Mouse (Mus musculus) intestine, embryonic 16.5 days (tissue): ENCODE data around the gene Med7. TPM values are rescaled to one million over a fixed set of nuclear protein-coding genes. Genes with fewer than 3 reads are reported as not detected.
A peak's percentile ranks its signal among the peaks of the same experiment; 100 is the strongest.

Experiments used
- ATAC-seq: fragments of 200-750 bp; cut with Nextera tagmentation; 2 replicates; pipeline ENCODE4 v1.8.0; 2017; ENCODE audit warnings: moderate TSS enrichment, moderate library complexity
- H3K27ac ChIP-seq: fragments of 300-500 bp; sonication (generic); 2 replicates; pipeline ENCODE4 v1.5.1; 2014; ENCODE audit warnings: mild to moderate bottlenecking, low read length
- H3K27me3 ChIP-seq: fragments of 300-500 bp; sonication (generic); replicated peaks from 2 replicates; pipeline ENCODE4 v1.6.1; 2014; ENCODE audit warnings: low read length, control low read depth, mixed read lengths; ENCODE audit not compliant: control insufficient read depth, insufficient read depth
- H3K36me3 ChIP-seq: fragments of 300-500 bp; sonication (generic); 2 replicates; pipeline ENCODE4 v1.6.1; 2014; ENCODE audit warnings: low read length, control low read depth; ENCODE audit not compliant: control insufficient read depth, insufficient read depth
- H3K4me1 ChIP-seq: fragments of 300-500 bp; sonication (generic); 2 replicates; pipeline ENCODE4 v1.6.1; 2014; ENCODE audit warnings: low read length, control low read depth, mixed read lengths; ENCODE audit not compliant: control insufficient read depth, insufficient read depth
- H3K4me2 ChIP-seq: fragments of 300-500 bp; sonication (generic); 2 replicates; pipeline ENCODE4 v1.6.1; 2014; ENCODE audit warnings: low read depth, low read length, control low read depth
- H3K4me3 ChIP-seq: fragments of 300-500 bp; sonication (generic); 2 replicates; pipeline ENCODE4 v1.5.1; 2014; ENCODE audit warnings: mild to moderate bottlenecking, low read length
- H3K9ac ChIP-seq: fragments of 300-500 bp; sonication (generic); 2 replicates; pipeline ENCODE4 v1.6.1; 2014; ENCODE audit warnings: low read depth, low read length
- H3K9me3 ChIP-seq: fragments of 300-500 bp; sonication (generic); 2 replicates; pipeline ENCODE4 v1.6.1; 2016; ENCODE audit warnings: low read length, control low read depth; ENCODE audit not compliant: control insufficient read depth
- WGBS: fragments of 180-500 bp; shearing (Covaris S2); extraction: QIAGEN DNeasy Blood & Tissue Kit; methylation state at CpG from one replicate; pipeline ENCODE4 v1.1.7; 2014; 5-methylcytosine and 5-hydroxymethylcytosine counted together
- polyA plus RNA-seq: library from polyadenylated mRNA; unstranded; fragments of >200 nt; fragmentation: Nextera tagmentation; extraction: Ambion mirVana; gene quantifications from 2 replicates; pipeline ENCODE4 v1.2.1, GENCODE M21; 2015

The Med7 gene
- 50.8 and 52.0 TPM in 2 replicates for polyA plus RNA-seq

DNA sequence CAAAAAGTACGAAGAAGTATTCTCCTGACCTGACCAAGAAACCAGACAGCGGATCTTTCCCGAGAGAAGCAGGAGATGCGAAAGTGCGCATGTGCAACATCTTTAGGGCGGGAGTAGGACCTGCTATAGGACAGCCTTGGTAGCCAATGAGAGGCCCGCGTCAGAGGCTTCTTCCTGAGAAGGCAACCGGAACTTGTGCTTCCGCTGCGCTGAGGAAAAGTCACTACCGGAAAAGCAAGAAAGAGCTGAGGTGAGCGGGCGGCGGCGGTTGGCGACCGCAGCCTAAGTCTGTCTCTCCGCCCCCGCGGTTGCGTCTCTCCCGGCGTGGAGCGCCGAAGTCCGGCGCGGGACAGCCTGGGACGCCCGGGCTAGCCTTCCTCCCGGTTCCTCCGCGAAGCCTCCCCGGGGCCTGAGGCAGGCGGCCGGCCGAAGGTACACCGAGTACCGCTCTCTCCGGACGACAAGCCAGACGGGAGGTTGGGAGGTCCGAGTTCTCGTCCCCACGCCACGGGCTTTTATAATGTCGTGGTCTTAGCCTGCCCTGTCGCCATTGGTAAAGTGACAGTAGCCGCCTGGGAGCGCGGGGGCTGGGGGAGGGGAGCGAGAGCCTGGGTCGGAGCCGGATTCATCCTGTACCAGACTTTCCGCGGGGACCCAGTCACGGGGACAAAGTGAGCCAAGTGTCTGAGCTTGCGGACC is at the start of gene Med7:
Gene Med7 (plus strand): TSS at position 166 of the 699 bp plus-strand sequence.
- no peaks in the 10 kb centered on the region for H3K9me3 ChIP-seq
- peaks cover 7% of the 10 kb centered on the region; the same call in 1 of the 2 replicates for H3K36me3 ChIP-seq
- no peaks in the 10 kb centered on the region for H3K27me3 ChIP-seq
- H3K9ac ChIP-seq = peak within 1 kb of the TSS; percentile 98
- peak within 1 kb of the TSS; percentile 96 for H3K4me3 ChIP-seq
- under 1% methylated on average over 59 of the region's 59 CpGs for WGBS
- peaks cover 6% of the 10 kb centered on the region for H3K4me1 ChIP-seq
- ATAC-seq = peak; percentile 99
- H3K4me2 ChIP-seq = peak within 1 kb of the TSS; percentile 91
- H3K27ac ChIP-seq = peak within 1 kb of the TSS; percentile 97

DNA sequence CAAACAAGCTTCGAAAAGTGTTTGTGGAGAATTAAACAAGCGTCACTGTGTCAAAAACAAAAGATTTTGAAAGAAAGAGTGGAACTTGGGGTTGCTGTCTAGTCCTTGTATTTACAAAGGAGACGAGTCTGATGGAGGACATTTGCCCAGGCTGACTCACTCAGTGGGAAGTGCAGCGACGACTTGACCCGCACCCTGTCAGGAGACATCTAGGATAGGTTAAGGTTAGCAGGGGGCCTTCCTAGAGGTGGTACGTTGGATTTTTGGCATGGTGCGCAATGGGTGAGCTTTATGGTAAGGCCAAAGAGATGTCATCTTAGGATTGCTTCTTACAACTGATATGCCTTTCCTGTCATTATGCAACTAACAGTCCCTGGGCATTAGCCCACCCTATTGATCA is 49.7 kb upstream of the Med7 start:
- H3K36me3 ChIP-seq = no peaks in the 10 kb centered on the region
- WGBS = 84% methylated on average over 8 of the region's 8 CpGs
- H3K4me2 ChIP-seq = no peak overlapping the region
- H3K27me3 ChIP-seq = no peaks in the 10 kb centered on the region
- no peaks in the 10 kb centered on the region for H3K4me1 ChIP-seq
- no peak overlapping the region for H3K27ac ChIP-seq
- H3K4me3 ChIP-seq = no peak overlapping the region
- ATAC-seq = no peak
- no peaks in the 10 kb centered on the region for H3K9me3 ChIP-seq
- H3K9ac ChIP-seq = no peak overlapping the region

DNA sequence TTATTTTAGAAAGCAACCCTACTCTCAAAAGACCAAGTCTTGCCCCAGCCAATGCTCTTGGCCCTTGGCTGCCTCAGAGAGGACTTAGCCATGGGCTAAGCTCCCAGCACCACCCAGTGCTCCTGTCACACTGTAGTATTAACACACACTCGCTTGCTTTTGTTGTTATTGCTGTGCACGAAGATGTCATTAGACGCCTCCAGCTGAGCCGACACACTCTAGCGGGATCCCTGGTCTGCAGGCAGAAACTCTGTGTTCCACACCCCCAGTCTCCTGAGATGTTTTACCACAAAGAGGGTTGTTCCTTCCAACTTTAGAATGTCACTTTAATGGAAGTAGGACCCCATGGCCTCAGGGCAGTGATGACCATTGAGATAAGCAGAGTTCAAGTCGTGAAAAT is 48.3 kb upstream of the Med7 start:
- H3K4me2 ChIP-seq = no peak overlapping the region
- no peaks in the 10 kb centered on the region for H3K9me3 ChIP-seq
- no peaks in the 10 kb centered on the region for H3K27me3 ChIP-seq
- 70% methylated on average over 6 of the region's 6 CpGs for WGBS
- H3K36me3 ChIP-seq = no peaks in the 10 kb centered on the region
- no peaks in the 10 kb centered on the region for H3K4me1 ChIP-seq
- no peak overlapping the region for H3K4me3 ChIP-seq
- H3K27ac ChIP-seq = no peak overlapping the region
- H3K9ac ChIP-seq = no peak overlapping the region
- ATAC-seq = no peak

- Histone ChIP-seq H3K9me3 (no peaks in the 10 kb centered on the region), H3K9ac (no peak within 1 kb of the TSS), H3K27me3 (no peaks in the 10 kb centered on the region), H3K4me3 (no peak within 1 kb of the TSS), H3K27ac (no peak within 1 kb of the TSS), H3K36me3 (no peaks in the 10 kb centered on the region), H3K4me1 (no peaks in the 10 kb centered on the region), H3K4me2 (no peak within 1 kb of the TSS)
- WGBS = 80% methylated on average over 13 of the region's 13 CpGs
- no peak for ATAC-seq
Measured at GRCm38 (mm10) chr11:46389336-46390117, 47.2 kb upstream of the Med7 start, which contains the start of gene Itk. Itk (minus strand) TSS chr11:46389515.

DNA sequence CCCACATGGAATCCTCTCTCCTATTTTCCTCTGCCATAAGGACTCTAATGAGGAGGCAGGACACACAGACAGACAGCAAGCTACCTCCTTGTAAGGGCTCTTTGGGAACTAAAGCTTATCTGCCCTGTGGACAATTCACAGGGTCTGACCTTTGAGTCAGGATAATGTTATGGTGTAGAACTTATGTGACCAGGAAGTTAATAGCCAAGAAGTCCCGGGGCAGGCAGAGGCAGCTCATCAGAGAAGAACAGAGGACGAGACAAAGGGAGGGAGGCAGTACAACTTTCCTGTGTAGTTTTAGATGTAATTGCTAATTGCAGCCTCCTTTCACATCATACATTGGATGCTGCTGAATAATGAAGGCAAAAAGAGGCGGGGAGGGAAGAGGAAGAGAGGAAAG is 46.1 kb upstream of the Med7 start:
- H3K27me3 ChIP-seq = no peaks in the 10 kb centered on the region
- H3K4me2 ChIP-seq = no peak overlapping the region
- no peaks in the 10 kb centered on the region for H3K9me3 ChIP-seq
- H3K27ac ChIP-seq = no peak overlapping the region
- no peak overlapping the region for H3K4me3 ChIP-seq
- ATAC-seq = no peak
- H3K36me3 ChIP-seq = no peaks in the 10 kb centered on the region
- 57% methylated on average over 3 of the region's 3 CpGs for WGBS
- no peaks in the 10 kb centered on the region for H3K4me1 ChIP-seq
- no peak overlapping the region for H3K9ac ChIP-seq

DNA sequence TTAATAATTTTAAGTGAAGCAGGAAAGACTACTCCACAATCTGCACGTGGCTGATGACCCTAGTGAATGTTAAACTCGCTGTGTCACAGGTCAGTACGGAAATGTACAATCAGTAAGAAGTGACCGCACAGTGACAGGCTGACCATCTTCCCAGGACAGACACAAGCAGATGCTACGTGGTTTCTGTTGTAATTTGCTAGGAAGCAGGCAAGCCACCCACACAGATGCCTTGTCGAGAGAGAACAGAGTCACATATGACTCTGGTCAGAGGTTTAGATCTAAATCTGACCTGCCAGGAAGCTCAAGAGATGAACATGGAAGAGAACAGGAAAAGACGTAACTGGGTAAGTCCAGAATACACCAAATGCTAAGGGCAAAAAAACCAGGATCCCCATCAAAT is 43.8 kb upstream of the Med7 start:
- no peak overlapping the region for H3K9ac ChIP-seq
- no peaks in the 10 kb centered on the region for H3K27me3 ChIP-seq
- no peaks in the 10 kb centered on the region for H3K4me1 ChIP-seq
- WGBS = 75% methylated on average over 7 of the region's 7 CpGs
- H3K4me2 ChIP-seq = no peak overlapping the region
- no peak overlapping the region for H3K4me3 ChIP-seq
- ATAC-seq = no peak
- H3K9me3 ChIP-seq = no peaks in the 10 kb centered on the region
- no peaks in the 10 kb centered on the region for H3K36me3 ChIP-seq
- H3K27ac ChIP-seq = no peak overlapping the region

DNA sequence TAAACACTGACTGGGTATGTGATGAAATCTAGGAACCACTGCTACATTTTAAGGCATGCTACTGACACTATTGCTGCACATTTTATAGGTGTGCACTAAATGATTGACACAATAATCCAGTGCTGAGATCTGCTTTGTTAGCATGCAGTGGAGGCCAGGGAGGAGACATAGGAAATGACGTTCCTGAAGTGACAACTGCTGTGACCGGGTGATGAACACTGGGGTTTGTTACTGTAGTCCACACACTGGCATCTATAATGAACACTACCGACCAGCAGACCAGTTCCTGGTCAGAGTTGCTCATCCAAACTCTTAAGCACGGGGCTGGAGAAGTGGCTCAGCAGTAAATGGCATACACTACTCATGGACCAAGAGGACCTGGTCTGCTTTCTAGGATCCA is 43.3 kb upstream of the Med7 start:
- Histone ChIP-seq H3K9me3 (no peaks in the 10 kb centered on the region), H3K4me1 (no peaks in the 10 kb centered on the region), H3K36me3 (no peaks in the 10 kb centered on the region), H3K4me3 (no peak overlapping the region), H3K27me3 (no peaks in the 10 kb centered on the region), H3K9ac (no peak overlapping the region), H3K4me2 (no peak overlapping the region), H3K27ac (no peak overlapping the region)
- no peak for ATAC-seq
- 77% methylated on average over 4 of the region's 4 CpGs for WGBS

DNA sequence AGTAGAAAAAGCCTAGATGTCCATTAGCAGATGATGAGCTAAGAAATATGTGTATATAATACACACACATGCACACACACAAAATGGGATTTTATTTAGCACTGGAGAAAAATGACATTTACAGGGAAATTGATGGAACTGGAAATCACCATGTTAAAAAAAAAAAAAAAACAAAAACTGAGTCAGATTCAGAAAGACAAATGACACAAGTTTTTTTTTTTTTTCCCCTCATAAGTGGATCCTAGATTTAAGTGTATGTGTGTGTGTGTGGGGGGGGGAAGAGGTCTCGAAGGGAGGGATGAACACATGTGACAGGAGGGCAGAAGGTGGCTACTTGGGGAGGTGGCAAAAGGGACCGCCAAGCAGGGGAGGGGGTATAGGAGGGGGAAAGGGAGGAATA is 41.6 kb upstream of the Med7 start:
- H3K36me3 ChIP-seq = no peaks in the 10 kb centered on the region
- no peaks in the 10 kb centered on the region for H3K4me1 ChIP-seq
- no peak overlapping the region for H3K27ac ChIP-seq
- H3K4me2 ChIP-seq = no peak overlapping the region
- H3K4me3 ChIP-seq = no peak overlapping the region
- no peaks in the 10 kb centered on the region for H3K27me3 ChIP-seq
- ATAC-seq = no peak
- no peak overlapping the region for H3K9ac ChIP-seq
- no peaks in the 10 kb centered on the region for H3K9me3 ChIP-seq
- WGBS = 96% methylated on average over 2 of the region's 2 CpGs

GRCm38 (mm10) chr11:46395698-46396097 is 41.0 kb upstream of the Med7 start:
- H3K9me3 ChIP-seq = no peaks in the 10 kb centered on the region
- ATAC-seq = no peak
- 91% methylated on average over 2 of the region's 2 CpGs for WGBS
- H3K27ac ChIP-seq = no peak overlapping the region
- no peak overlapping the region for H3K9ac ChIP-seq
- H3K4me2 ChIP-seq = no peak overlapping the region
- H3K4me1 ChIP-seq = no peaks in the 10 kb centered on the region
- H3K4me3 ChIP-seq = no peak overlapping the region
- no peaks in the 10 kb centered on the region for H3K36me3 ChIP-seq
- H3K27me3 ChIP-seq = no peaks in the 10 kb centered on the region
